Mouse (Mus musculus): ENCODE results near the gene Tbl1x. TPM values are rescaled to one million over a fixed set of nuclear protein-coding genes. Genes with fewer than 3 reads are reported as not detected.

Gene Tbl1x
- total RNA-seq, 4 experiments from 2014 or later = 31.9 to 36.1 (median 34.3) TPM

- DNase-seq (ENCODE audit: low spot score in 2 of 2) = no peak
These were observed 33.2 kb downstream of the Tbl1x start for GRCm38 (mm10) chrX:77544003-77544402.

GRCm38 (mm10) chrX:77544550-77544949, 33.7 kb downstream of the Tbl1x start:
- no peak for DNase-seq (ENCODE audit: low spot score in 2 of 2)

- DNase-seq (ENCODE audit: low spot score in 2 of 2) = no peak
These were observed 34.7 kb downstream of the Tbl1x start for GRCm38 (mm10) chrX:77545362-77546078.

GRCm38 (mm10) chrX:77546448-77546847, 35.6 kb downstream of the Tbl1x start:
- DNase-seq (ENCODE audit: low spot score in 2 of 2) = no peak

GRCm38 (mm10) chrX:77548951-77549350, 38.1 kb downstream of the Tbl1x start:
- DNase-seq (ENCODE audit: low spot score in 2 of 2) = no peak

GRCm38 (mm10) chrX:77550388-77550787, 39.6 kb downstream of the Tbl1x start:
- no peak for DNase-seq (ENCODE audit: low spot score in 2 of 2)

- no peak for DNase-seq (ENCODE audit: low spot score in 2 of 2)
These were observed 40.5 kb downstream of the Tbl1x start for GRCm38 (mm10) chrX:77551306-77551705.

GRCm38 (mm10) chrX:77552088-77552487, 41.3 kb downstream of the Tbl1x start:
- DNase-seq (ENCODE audit: low spot score in 2 of 2) = no peak

- DNase-seq (ENCODE audit: low spot score in 2 of 2) = no peak
These were observed 45.2 kb downstream of the Tbl1x start for GRCm38 (mm10) chrX:77555985-77556384.

GRCm38 (mm10) chrX:77559199-77559881, 48.5 kb downstream of the Tbl1x start:
- no peak for DNase-seq (ENCODE audit: low spot score in 2 of 2)

- no peak for DNase-seq (ENCODE audit: low spot score in 2 of 2)
These were observed 52.8 kb downstream of the Tbl1x start for GRCm38 (mm10) chrX:77563616-77564015.

- no peak for DNase-seq (ENCODE audit: low spot score in 2 of 2)
These were observed 55.9 kb downstream of the Tbl1x start for GRCm38 (mm10) chrX:77566739-77567138.

- no peak for DNase-seq (ENCODE audit: low spot score in 2 of 2)
These were observed 57.2 kb downstream of the Tbl1x start for GRCm38 (mm10) chrX:77568013-77568412.

- DNase-seq (ENCODE audit: low spot score in 2 of 2) = no peak
These were observed 62.9 kb downstream of the Tbl1x start for GRCm38 (mm10) chrX:77573743-77574142.

GRCm38 (mm10) chrX:77577108-77577507, 66.3 kb downstream of the Tbl1x start:
- DNase-seq (ENCODE audit: low spot score in 2 of 2) = no peak

GRCm38 (mm10) chrX:77578172-77578571, 67.4 kb downstream of the Tbl1x start:
- DNase-seq (ENCODE audit: low spot score in 2 of 2) = no peak

- no peak for DNase-seq (ENCODE audit: low spot score in 2 of 2)
These were observed 69.2 kb downstream of the Tbl1x start for GRCm38 (mm10) chrX:77579964-77580363.

GRCm38 (mm10) chrX:77585974-77586373, 75.2 kb downstream of the Tbl1x start:
- DNase-seq (ENCODE audit: low spot score in 2 of 2) = no peak

GRCm38 (mm10) chrX:77594670-77595224, 83.9 kb downstream of the Tbl1x start:
- DNase-seq (ENCODE audit: low spot score in 2 of 2) = no peak

GRCm38 (mm10) chrX:77597674-77598073, 86.9 kb downstream of the Tbl1x start:
- peak; percentile 5 to 6 for DNase-seq (ENCODE audit: low spot score in 2 of 2)

- DNase-seq (ENCODE audit: low spot score in 2 of 2) = no peak
These were observed 87.9 kb downstream of the Tbl1x start for GRCm38 (mm10) chrX:77598736-77599135.

GRCm38 (mm10) chrX:77603496-77604258, 92.9 kb downstream of the Tbl1x start:
- no peak for DNase-seq (ENCODE audit: low spot score in 2 of 2)

All from layer of hippocampus, adult 8-10 months (tissue).